Mouse (Mus musculus) lung, postnatal 0 days (tissue): ENCODE results near the gene Padi3.
A peak's percentile ranks its signal among the peaks of the same experiment; 100 is the strongest.

Source experiments
- CTCF ChIP-seq: IDR thresholded peaks from 2 replicates; pipeline ENCODE4 v1.5.1; 2016; ENCODE audit warnings: antibody characterized with exemption, mild to moderate bottlenecking
- EP300 ChIP-seq: IDR thresholded peaks from 2 replicates; pipeline ENCODE4 v1.6.1; 2016; ENCODE audit warnings: antibody characterized with exemption, mild to moderate bottlenecking, control low read depth

DNA sequence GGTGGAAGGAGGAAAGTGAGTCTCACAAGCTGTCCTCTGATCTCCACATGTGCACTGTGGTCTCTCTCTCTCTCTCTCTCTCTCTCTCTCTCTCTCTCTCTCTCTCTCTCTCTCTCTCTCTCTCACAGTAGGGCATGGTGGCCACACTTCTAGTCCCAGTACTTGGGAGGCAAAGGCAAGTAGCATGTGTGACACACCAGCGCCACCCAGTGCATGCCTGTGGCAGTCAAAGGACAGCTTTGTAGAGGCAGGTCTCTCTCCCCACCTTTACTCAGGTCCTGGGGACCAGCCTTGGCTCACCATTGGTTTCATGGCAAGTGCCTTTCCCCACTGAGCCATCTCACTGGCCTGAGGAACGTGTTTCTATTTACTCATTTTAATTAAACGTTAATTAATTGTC is 65.8 kb downstream of the Padi3 start:
- TF ChIP-seq CTCF = peak; percentile 78
- no peak for TF ChIP-seq EP300
